Comparison of ENCODE assay signal across 31 mouse cellular contexts in genomic region chr6:86992349-86992748, GRCm38 (mm10).
"Had no signal": no experiment of that assay in that cellular context is flagged by ENCODE, and none has a peak within 500 bp of the region (broad histone marks: within the 10 kb centered on the region; RNA-seq: fewer than 3 reads in every experiment).

No protein-coding gene starts in this region.

- DNase-seq: left cerebral cortex, postnatal 4 days; liver; liver, embryonic 13.5 days; liver, postnatal 0 days; lung, adult 18-20 months; lung, adult 2 months; lung, embryonic 14.5 days; lung, postnatal 10 days; lung, postnatal 14 days; lung, postnatal 36 days; lung, postnatal 4 days; midbrain, embryonic 14.5 days had no signal

- H3K27ac ChIP-seq: limb, embryonic 10.5 days; limb, embryonic 12.5 days; limb, embryonic 13.5 days; limb, embryonic 15.5 days; liver, embryonic 12.5 days; liver, embryonic 13.5 days; liver, embryonic 14.5 days; liver, embryonic 15.5 days; lung, embryonic 15.5 days; macrophage; midbrain, embryonic 10.5 days; midbrain, embryonic 12.5 days; midbrain, embryonic 15.5 days; neural tube, embryonic 12.5 days; neural tube, embryonic 13.5 days had no signal

- ATAC-seq: liver, embryonic 12.5 days; liver, postnatal 0 days; lung, postnatal 0 days; midbrain, embryonic 15.5 days; midbrain, embryonic 16.5 days had no signal

- H3K9ac ChIP-seq: limb, embryonic 12.5 days; limb, embryonic 13.5 days; limb, embryonic 15.5 days; liver, embryonic 12.5 days; liver, embryonic 13.5 days; liver, embryonic 14.5 days; liver, embryonic 15.5 days; liver, postnatal 0 days; lung, embryonic 14.5 days; lung, embryonic 15.5 days; midbrain, embryonic 12.5 days; midbrain, embryonic 15.5 days; neural tube, embryonic 12.5 days; neural tube, embryonic 13.5 days had no signal

- H3K27me3 ChIP-seq: limb, embryonic 12.5 days; limb, embryonic 13.5 days; limb, embryonic 15.5 days; liver, embryonic 12.5 days; liver, embryonic 13.5 days; liver, embryonic 15.5 days; lung, embryonic 15.5 days; megakaryocyte, embryonic 14.5 days; midbrain, embryonic 12.5 days; midbrain, embryonic 15.5 days; neural tube, embryonic 12.5 days; neural tube, embryonic 13.5 days had no signal

- H3K4me2 ChIP-seq: limb, embryonic 12.5 days; limb, embryonic 13.5 days; limb, embryonic 15.5 days; liver, embryonic 11.5 days; liver, embryonic 12.5 days; liver, embryonic 13.5 days; liver, embryonic 15.5 days; lung, embryonic 14.5 days; lung, embryonic 15.5 days; midbrain, embryonic 12.5 days; midbrain, embryonic 15.5 days; neural tube, embryonic 12.5 days; neural tube, embryonic 13.5 days had no signal

- H3K4me3 ChIP-seq: limb, embryonic 10.5 days; limb, embryonic 12.5 days; limb, embryonic 13.5 days; limb, embryonic 15.5 days; liver, embryonic 12.5 days; liver, embryonic 13.5 days; liver, embryonic 15.5 days; lung, embryonic 15.5 days; megakaryocyte, embryonic 14.5 days; midbrain, embryonic 10.5 days; midbrain, embryonic 12.5 days; midbrain, embryonic 15.5 days; myocyte; neural tube, embryonic 12.5 days; neural tube, embryonic 13.5 days had no signal

- H3K9me3 ChIP-seq: limb, embryonic 10.5 days; limb, embryonic 12.5 days; limb, embryonic 13.5 days; limb, embryonic 15.5 days; liver, embryonic 12.5 days; liver, embryonic 13.5 days; liver, embryonic 15.5 days; lung, embryonic 15.5 days; megakaryocyte, embryonic 14.5 days; midbrain, embryonic 10.5 days; midbrain, embryonic 12.5 days; midbrain, embryonic 15.5 days; neural tube, embryonic 12.5 days; neural tube, embryonic 13.5 days had no signal

- H3K4me1 ChIP-seq: limb, embryonic 10.5 days; limb, embryonic 12.5 days; limb, embryonic 13.5 days; limb, embryonic 15.5 days; liver, embryonic 13.5 days; liver, embryonic 15.5 days; midbrain, embryonic 10.5 days; midbrain, embryonic 12.5 days; midbrain, embryonic 15.5 days; neural tube, embryonic 12.5 days; neural tube, embryonic 13.5 days had no signal
